Mouse (Mus musculus) limb, embryonic 14.5 days (tissue): ENCODE measurements at regions not wholly inside any gene's neighbourhood (a gene's known extent, or its start where the extent isn't known, plus 50 kb on each side); places are given as distances from the start of the nearest gene placed in this dataset.

Experiments used
- ATAC-seq: fragments of 200-750 bp; cut with Nextera tagmentation; 2 replicates; pipeline ENCODE4 v1.8.0; 2017; ENCODE audit warnings: low read depth, moderate number of reproducible peaks, moderate TSS enrichment; ENCODE audit not compliant: low FRiP score
- DNase-seq: peaks from one replicate; pipeline ENCODE4 v3.0.0-alpha.2; 2015; ENCODE audit warnings: low spot score
- H3K27ac ChIP-seq: fragments of 300-500 bp; sonication (generic); replicated peaks from 2 replicates; pipeline ENCODE4 v1.5.1; 2014; ENCODE audit warnings: low read depth, mild to moderate bottlenecking, low read length, moderate library complexity, mixed read lengths
- H3K27me3 ChIP-seq: fragments of 300-500 bp; sonication (generic); 2 replicates; pipeline ENCODE4 v1.6.1; 2014; ENCODE audit warnings: low read length, mixed read lengths; ENCODE audit not compliant: control insufficient read depth, insufficient read depth
- H3K36me3 ChIP-seq: fragments of 300-500 bp; sonication (generic); 2 replicates; pipeline ENCODE4 v1.6.1; 2014; ENCODE audit warnings: mild to moderate bottlenecking, low read length, moderate library complexity, mixed read lengths; ENCODE audit not compliant: control insufficient read depth, insufficient read depth
- H3K4me1 ChIP-seq: fragments of 300-500 bp; sonication (generic); 2 replicates; pipeline ENCODE4 v1.6.1; 2014; ENCODE audit warnings: antibody characterized with exemption, low read length, mixed read lengths; ENCODE audit not compliant: control insufficient read depth, insufficient read depth
- H3K4me2 ChIP-seq: fragments of 300-500 bp; sonication (generic); replicated peaks from 2 replicates; pipeline ENCODE4 v1.6.1; 2014; ENCODE audit warnings: low read depth, mild to moderate bottlenecking, low read length, moderate library complexity; ENCODE audit not compliant: severe bottlenecking
- H3K4me3 ChIP-seq: fragments of 300-500 bp; sonication (generic); replicated peaks from 2 replicates; pipeline ENCODE4 v1.5.1; 2014; ENCODE audit warnings: low read length
- H3K9ac ChIP-seq: fragments of 300-500 bp; sonication (generic); 2 replicates; pipeline ENCODE4 v1.6.1; 2014; ENCODE audit warnings: mild to moderate bottlenecking, low read depth, low read length, moderate library complexity; ENCODE audit not compliant: severe bottlenecking
- H3K9me3 ChIP-seq: fragments of 300-500 bp; sonication (generic); 2 replicates; pipeline ENCODE4 v1.6.1; 2016; ENCODE audit warnings: low read length; ENCODE audit not compliant: control insufficient read depth
- POLR2A ChIP-seq: fragments of 200-500 bp; IDR thresholded peaks from 2 replicates; pipeline ENCODE4 v1.8.0; 2012; ENCODE audit warnings: inconsistent platforms, mild to moderate bottlenecking, moderate library complexity, borderline replicate concordance; ENCODE audit not compliant: insufficient read depth, insufficient read length; ENCODE audit errors: extremely low read depth
- WGBS: fragments of 180-500 bp; shearing (Covaris S2); extraction: QIAGEN DNeasy Blood & Tissue Kit; methylation state at CpG from one replicate; pipeline ENCODE4 v1.1.7; 2014; 5-methylcytosine and 5-hydroxymethylcytosine counted together

DNA sequence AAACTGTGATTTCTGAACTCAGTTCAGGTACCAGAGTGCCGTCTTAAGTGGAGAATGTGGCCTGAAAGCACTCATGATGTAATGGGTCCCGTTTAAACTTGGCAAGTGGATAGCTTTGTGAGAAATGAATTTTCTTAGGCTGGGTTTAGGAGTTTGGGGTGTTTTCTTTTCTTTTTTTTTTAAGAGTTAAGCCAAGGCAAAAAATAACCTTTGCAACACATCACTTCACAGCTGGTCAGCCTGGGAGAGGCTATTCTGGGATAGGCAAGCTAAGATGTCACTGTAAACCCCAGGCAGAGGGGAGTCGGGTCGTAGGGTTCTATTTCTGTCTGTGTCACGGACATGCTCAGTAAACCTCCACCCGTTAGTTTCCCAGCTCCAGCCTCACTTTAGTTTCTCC, 100.9 kb downstream of the Zfp36l1 start:
- no peak overlapping the region for H3K4me3 ChIP-seq
- TF ChIP-seq POLR2A = no peak
- 63% methylated on average over 6 of the region's 6 CpGs for WGBS
- H3K9ac ChIP-seq = no peak overlapping the region
- no peak overlapping the region for H3K4me2 ChIP-seq
- ATAC-seq (no peak), DNase-seq (no peak)
- no peaks in the 10 kb centered on the region for H3K36me3 ChIP-seq
- H3K9me3 ChIP-seq = no peaks in the 10 kb centered on the region
- peaks cover 28% of the 10 kb centered on the region for H3K4me1 ChIP-seq
- no peaks in the 10 kb centered on the region for H3K27me3 ChIP-seq
- no peak overlapping the region; the same call in 1 of the 2 replicates for H3K27ac ChIP-seq

DNA sequence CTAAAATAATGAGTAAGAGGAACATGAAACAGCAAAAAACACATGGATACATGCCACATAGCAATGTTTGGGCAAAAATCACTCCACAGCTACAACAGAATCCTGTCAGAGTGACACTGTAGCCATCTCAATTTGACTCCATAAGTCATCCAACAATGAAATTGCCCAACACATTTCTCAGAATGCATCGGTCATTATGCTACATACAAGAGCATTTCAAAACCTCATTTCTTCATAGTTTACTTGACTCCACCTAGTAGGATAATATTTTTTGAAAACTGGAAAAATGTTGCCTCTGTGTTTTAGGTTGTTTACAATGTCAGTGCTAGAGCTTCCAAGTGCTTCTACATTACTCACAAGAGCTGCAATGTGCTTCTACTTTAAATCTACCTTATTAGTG, 101.9 kb downstream of the Zfp36l1 start:
- ATAC-seq (no peak), DNase-seq (no peak)
- no peak for TF ChIP-seq POLR2A
- Histone ChIP-seq H3K9me3 (no peaks in the 10 kb centered on the region), H3K27me3 (no peaks in the 10 kb centered on the region), H3K27ac (no peak overlapping the region), H3K4me1 (peaks cover 28% of the 10 kb centered on the region), H3K4me3 (no peak overlapping the region), H3K9ac (no peak overlapping the region), H3K36me3 (no peaks in the 10 kb centered on the region), H3K4me2 (no peak overlapping the region)
- WGBS = 94% methylated on average over 1 of the region's 1 CpGs

- ATAC-seq = no peak
Measured at GRCm38 (mm10) chr12:80010220-80010619, 102.6 kb downstream of the Zfp36l1 start.

GRCm38 (mm10) chr12:80007849-80008248, 105.0 kb downstream of the Zfp36l1 start:
- DNase-seq (no peak), ATAC-seq (no peak)
- Histone ChIP-seq H3K4me3 (no peak overlapping the region), H3K9ac (no peak overlapping the region), H3K27ac (no peak overlapping the region), H3K4me2 (no peak overlapping the region), H3K9me3 (no peaks in the 10 kb centered on the region), H3K27me3 (no peaks in the 10 kb centered on the region), H3K36me3 (no peaks in the 10 kb centered on the region), H3K4me1 (peaks cover 16% of the 10 kb centered on the region)
- WGBS = 51% methylated on average over 7 of the region's 7 CpGs
- no peak for TF ChIP-seq POLR2A

More at GRCm38 (mm10) chr12:80010220-80010619, 102.6 kb downstream of the Zfp36l1 start:
- peaks cover 28% of the 10 kb centered on the region for H3K4me1 ChIP-seq
- TF ChIP-seq POLR2A = no peak
- 55% methylated on average over 2 of the region's 2 CpGs for WGBS
- no peak for DNase-seq
- no peaks in the 10 kb centered on the region for H3K36me3 ChIP-seq
- H3K9ac ChIP-seq = no peak overlapping the region
- no peak overlapping the region for H3K4me2 ChIP-seq
- no peaks in the 10 kb centered on the region for H3K27me3 ChIP-seq
- no peak overlapping the region for H3K4me3 ChIP-seq
- H3K27ac ChIP-seq = no peak overlapping the region
- no peaks in the 10 kb centered on the region for H3K9me3 ChIP-seq

DNA sequence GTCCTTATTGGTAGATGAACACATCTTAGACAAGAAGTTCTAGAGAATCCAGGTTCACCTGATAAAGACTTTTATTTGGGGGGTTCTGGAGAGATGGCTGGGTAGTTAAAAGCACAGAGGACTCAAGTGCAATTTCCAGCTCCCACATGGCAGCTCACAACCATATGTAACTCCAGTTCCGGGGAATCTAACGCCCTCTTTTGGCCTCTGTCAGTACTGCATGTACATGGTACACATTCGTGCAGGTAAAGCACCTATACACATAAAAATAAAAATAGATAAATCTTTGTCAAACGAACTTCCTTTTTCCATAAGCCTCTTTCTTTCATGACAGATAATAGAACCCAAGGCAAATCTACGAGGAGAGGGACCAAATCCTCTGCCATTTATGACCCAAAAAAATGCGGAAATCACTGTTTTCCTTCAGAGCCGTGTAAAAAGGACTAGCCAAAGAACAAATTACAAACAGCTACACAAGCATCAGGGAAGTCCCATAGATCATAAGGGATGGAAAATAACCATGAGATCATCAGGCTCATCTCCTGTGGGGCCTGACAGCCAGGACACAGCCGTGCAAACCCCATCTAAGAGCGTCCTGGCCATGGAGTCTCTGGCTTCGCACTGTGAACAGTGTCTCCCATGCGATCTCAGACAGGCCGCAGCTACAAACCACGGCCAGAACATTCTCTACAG, 107.4 kb downstream of the Zfp36l1 start:
- 0 out of 2 replicates have a peak overlapping the region, but pooled peaks have one; percentile 29 for H3K27ac ChIP-seq

More for the DNA sequence above, 107.4 kb downstream of the Zfp36l1 start:
- WGBS = 84% methylated on average over 13 of the region's 13 CpGs
- Histone ChIP-seq H3K27me3 (no peaks in the 10 kb centered on the region), H3K4me1 (peaks cover 26% of the 10 kb centered on the region), H3K36me3 (no peaks in the 10 kb centered on the region), H3K4me2 (no peak overlapping the region), H3K9me3 (no peaks in the 10 kb centered on the region), H3K9ac (no peak overlapping the region), H3K4me3 (no peak overlapping the region)
- TF ChIP-seq POLR2A = no peak
- DNase-seq = no peak
- no peak for ATAC-seq
